Mouse (Mus musculus) cerebellum, adult 2 months (tissue): Measurements from ENCODE around the gene Stox2.

Experiments used
- CTCF ChIP-seq: fragments of 200-500 bp; IDR thresholded peaks from 2 replicates; pipeline ENCODE4 v1.5.1; 2011; ENCODE audit warnings: low read depth, mild to moderate bottlenecking, control low read depth, low read length, moderate library complexity, borderline replicate concordance; ENCODE audit not compliant: insufficient read depth
- POLR2A ChIP-seq: fragments of 200-500 bp; IDR thresholded peaks from 2 replicates; pipeline ENCODE4 v1.6.1; 2011; ENCODE audit warnings: low read length, control low read depth, borderline replicate concordance; ENCODE audit not compliant: insufficient read depth

GRCm38 (mm10) chr8:47341474-47341873, 104.7 kb downstream of the Stox2 start:
- no peak for TF ChIP-seq CTCF
- TF ChIP-seq POLR2A, result no peak
